Mouse (Mus musculus): ENCODE measurements around the gene B4galt7.

Gene B4galt7

GRCm38 (mm10) chr13:55596802-55597201 lies 2.9 kb upstream of the B4galt7 start:
- 72% methylated on average over 12 of the region's 12 CpGs for WGBS

GRCm38 (mm10) chr13:55600657-55601056 lies 961 bp downstream of the B4galt7 start:
- WGBS, result 7% methylated on average over 9 of the region's 9 CpGs

GRCm38 (mm10) chr13:55601611-55602010 lies 1.9 kb downstream of the B4galt7 start:
- WGBS, result 11% methylated on average over 3 of the region's 3 CpGs

- 92% methylated on average over 3 of the region's 3 CpGs for WGBS
Observed at GRCm38 (mm10) chr13:55604606-55605005, 4.9 kb downstream of the B4galt7 start.

- WGBS, result 50% methylated on average over 10 of the region's 10 CpGs
Observed at GRCm38 (mm10) chr13:55606899-55607623, 7.4 kb downstream of the B4galt7 start.

GRCm38 (mm10) chr13:55607624-55608006 lies 7.9 kb downstream of the B4galt7 start:
- 97% methylated on average over 2 of the region's 2 CpGs for WGBS

- WGBS, result 86% methylated on average over 7 of the region's 7 CpGs
Observed at GRCm38 (mm10) chr13:55611996-55612395, 12.3 kb downstream of the B4galt7 start.

- 70% methylated on average over 5 of the region's 5 CpGs for WGBS
Observed at GRCm38 (mm10) chr13:55613471-55613870, 13.8 kb downstream of the B4galt7 start.

- 92% methylated on average over 4 of the region's 4 CpGs for WGBS
Observed at GRCm38 (mm10) chr13:55619328-55619727, 19.6 kb downstream of the B4galt7 start.

GRCm38 (mm10) chr13:55620275-55620674 lies 20.6 kb downstream of the B4galt7 start:
- 84% methylated on average over 2 of the region's 2 CpGs for WGBS

GRCm38 (mm10) chr13:55622156-55622648 lies 22.5 kb downstream of the B4galt7 start:
- WGBS, result 16% methylated on average over 20 of the region's 20 CpGs

GRCm38 (mm10) chr13:55622649-55623541 lies 23.2 kb downstream of the B4galt7 start, which contains the start of gene Caml:
Gene Caml, plus strand, starts transcription at chr13:55623005.
- under 1% methylated on average over 59 of the region's 59 CpGs for WGBS

- WGBS, result 2% methylated on average over 30 of the region's 30 CpGs
Observed at GRCm38 (mm10) chr13:55634639-55635127, 35.0 kb downstream of the B4galt7 start, which contains the start of gene Ddx46. Gene Ddx46, plus strand, starts transcription at chr13:55635027.

- WGBS, result under 1% methylated on average over 40 of the region's 40 CpGs
Observed at GRCm38 (mm10) chr13:55635146-55635571, 35.5 kb downstream of the B4galt7 start.

GRCm38 (mm10) chr13:55636185-55636983 lies 36.7 kb downstream of the B4galt7 start:
- WGBS, result 83% methylated on average over 14 of the region's 14 CpGs

- 37% methylated on average over 8 of the region's 8 CpGs for WGBS
Observed at GRCm38 (mm10) chr13:55640480-55640879, 40.8 kb downstream of the B4galt7 start.

GRCm38 (mm10) chr13:55644525-55644924 lies 44.8 kb downstream of the B4galt7 start:
- 96% methylated on average over 2 of the region's 2 CpGs for WGBS

- 87% methylated on average over 12 of the region's 12 CpGs for WGBS
Observed at GRCm38 (mm10) chr13:55650098-55650497, 50.4 kb downstream of the B4galt7 start.

- WGBS, result 93% methylated on average over 6 of the region's 6 CpGs
Observed at GRCm38 (mm10) chr13:55650980-55651379, 51.3 kb downstream of the B4galt7 start.

Measured in cerebral cortex, adult 2 months (tissue).